Mouse (Mus musculus) thymus, adult 2 months (tissue): ENCODE measurements around the gene Zmym6.

Experiments
- CTCF ChIP-seq: fragments of 200-500 bp; IDR thresholded peaks from 2 replicates; pipeline ENCODE4 v1.5.1; 2012; ENCODE audit warnings: mild to moderate bottlenecking, control low read depth, low read length, moderate library complexity, borderline replicate concordance; ENCODE audit not compliant: control insufficient read depth, poor library complexity, insufficient read depth; ENCODE audit errors: extremely low read depth
- POLR2A ChIP-seq: fragments of 200-500 bp; IDR thresholded peaks from 2 replicates; pipeline ENCODE4 v1.6.1; 2012; ENCODE audit warnings: mild to moderate bottlenecking, low read length, control low read depth, moderate library complexity; ENCODE audit not compliant: control insufficient read depth, poor library complexity, insufficient read depth; ENCODE audit errors: extremely low read depth

DNA sequence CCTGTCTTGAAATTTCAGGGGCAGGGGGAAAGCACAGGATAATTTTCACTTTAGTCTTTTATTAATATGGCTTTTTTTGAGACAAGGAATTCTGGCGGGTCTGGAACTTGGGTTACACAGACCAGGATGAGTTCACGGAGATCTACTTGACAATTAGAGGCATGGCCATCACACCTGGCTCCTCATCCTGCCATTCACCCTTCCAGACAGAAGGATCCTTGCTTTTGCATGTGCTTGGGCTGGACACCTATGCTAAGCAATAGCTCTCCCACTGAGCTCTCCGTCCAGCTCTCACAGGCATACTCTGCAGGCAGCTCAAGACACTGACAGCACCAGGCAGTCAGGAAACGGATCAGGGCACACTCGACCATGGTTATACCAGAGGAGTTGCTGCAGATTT, 24.1 kb upstream of the Zmym6 start:
- TF ChIP-seq POLR2A (no peak), CTCF (no peak)
